Mouse (Mus musculus) spleen, postnatal 4 days (tissue): ENCODE results near the gene Sbpl.
A peak's percentile ranks its signal among the peaks of the same experiment; 100 is the strongest.

Source experiments
- DNase-seq, 2 experiments: peaks; one replicate each; pipeline ENCODE4 v3.0.0; 2022; ENCODE audit warnings: low spot score in 2 of 2

Sbpl gene

GRCm38 (mm10) chr17:23955174-23955573 is at the start of gene Sbpl:
Sbpl (minus strand) TSS chr17:23955274.
- no peak for DNase-seq

GRCm38 (mm10) chr17:24004071-24004665 is 49.1 kb upstream of the Sbpl start:
- no peak for DNase-seq

DNA sequence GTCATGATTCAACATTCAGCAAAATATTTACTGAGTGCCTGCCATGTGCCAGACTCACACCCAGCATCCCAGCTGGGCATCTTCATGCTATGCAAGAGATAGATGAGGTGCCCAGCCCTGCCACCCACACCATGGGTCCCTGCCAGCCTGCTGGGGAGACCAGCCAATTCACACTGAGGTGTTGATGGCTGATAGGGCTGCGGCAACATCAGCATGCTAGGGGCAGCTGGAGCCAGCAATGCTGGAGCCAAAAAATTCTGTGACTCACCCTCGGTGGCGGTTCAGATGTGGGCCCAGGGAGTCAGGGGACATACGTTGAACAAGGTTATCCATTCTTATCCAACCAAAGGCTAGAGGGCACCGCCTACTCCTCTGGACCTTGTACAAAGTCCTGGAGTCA is 45.3 kb upstream of the Sbpl start:
- no peak for DNase-seq

DNA sequence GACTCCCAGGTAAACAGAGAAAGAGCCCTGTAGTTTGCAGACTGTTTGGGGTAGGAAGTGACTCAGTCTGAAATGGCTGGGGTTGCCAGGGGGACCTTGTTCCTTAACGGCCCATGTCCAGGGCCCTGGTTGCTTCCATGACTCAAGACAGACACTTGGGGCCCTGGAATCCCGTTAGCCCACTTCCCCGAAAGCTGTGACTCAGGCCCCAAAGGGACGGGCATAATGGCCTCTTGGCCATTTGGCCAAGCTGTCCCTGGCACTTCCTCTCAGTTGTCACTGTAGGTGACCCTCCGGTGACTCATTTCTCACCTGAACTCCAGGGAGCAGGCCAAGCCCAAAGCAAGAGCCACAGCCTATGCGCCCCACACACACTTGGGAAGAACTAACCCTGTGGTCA is 43.3 kb upstream of the Sbpl start:
- no peak for DNase-seq

DNA sequence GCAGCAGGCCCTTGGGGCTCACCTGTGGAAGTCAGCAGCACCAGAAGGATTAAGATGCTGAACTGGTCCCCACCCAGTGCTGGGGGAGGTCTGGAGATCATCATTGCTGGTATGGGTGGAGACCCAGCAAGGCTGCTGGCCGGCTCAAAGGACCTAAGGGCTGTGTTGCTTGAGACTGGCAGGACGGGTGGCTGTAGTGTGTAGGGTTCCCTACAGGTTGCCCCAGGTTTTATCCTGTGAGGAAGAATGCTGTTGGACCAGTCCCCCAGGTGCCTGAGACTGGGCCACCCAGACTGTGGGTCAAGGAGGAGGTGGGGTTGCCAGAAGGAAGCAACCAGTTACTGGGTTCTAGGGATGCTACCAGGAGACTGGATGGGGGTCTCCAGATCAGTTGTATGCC is 42.8 kb upstream of the Sbpl start, which contains the start of gene Prss22:
TSS of gene Prss22 (minus strand) at position 200 of the 400 bp plus-strand sequence.
- no peak for DNase-seq

DNA sequence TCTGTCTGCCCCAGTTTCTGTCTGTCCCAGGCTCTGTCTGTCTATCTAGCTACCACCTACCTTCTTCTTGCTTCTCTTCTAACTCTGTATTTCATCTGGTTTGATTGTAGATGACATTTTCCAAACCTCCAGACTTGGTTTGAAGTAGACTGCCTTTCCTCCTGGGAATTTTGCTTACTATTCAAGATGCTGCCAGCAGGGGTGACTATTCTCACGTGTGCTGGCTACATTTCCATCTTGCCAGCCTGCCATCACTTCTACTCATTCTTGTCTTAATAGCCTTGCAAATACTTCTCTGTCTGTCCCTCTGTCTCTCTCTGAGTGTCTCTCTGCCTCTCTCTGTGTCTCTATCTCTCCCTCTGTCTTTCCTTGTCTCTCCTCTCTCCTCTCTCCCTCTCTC is 40.3 kb upstream of the Sbpl start:
- no peak for DNase-seq

GRCm38 (mm10) chr17:23994667-23995066 is 39.6 kb upstream of the Sbpl start:
- no peak for DNase-seq

DNA sequence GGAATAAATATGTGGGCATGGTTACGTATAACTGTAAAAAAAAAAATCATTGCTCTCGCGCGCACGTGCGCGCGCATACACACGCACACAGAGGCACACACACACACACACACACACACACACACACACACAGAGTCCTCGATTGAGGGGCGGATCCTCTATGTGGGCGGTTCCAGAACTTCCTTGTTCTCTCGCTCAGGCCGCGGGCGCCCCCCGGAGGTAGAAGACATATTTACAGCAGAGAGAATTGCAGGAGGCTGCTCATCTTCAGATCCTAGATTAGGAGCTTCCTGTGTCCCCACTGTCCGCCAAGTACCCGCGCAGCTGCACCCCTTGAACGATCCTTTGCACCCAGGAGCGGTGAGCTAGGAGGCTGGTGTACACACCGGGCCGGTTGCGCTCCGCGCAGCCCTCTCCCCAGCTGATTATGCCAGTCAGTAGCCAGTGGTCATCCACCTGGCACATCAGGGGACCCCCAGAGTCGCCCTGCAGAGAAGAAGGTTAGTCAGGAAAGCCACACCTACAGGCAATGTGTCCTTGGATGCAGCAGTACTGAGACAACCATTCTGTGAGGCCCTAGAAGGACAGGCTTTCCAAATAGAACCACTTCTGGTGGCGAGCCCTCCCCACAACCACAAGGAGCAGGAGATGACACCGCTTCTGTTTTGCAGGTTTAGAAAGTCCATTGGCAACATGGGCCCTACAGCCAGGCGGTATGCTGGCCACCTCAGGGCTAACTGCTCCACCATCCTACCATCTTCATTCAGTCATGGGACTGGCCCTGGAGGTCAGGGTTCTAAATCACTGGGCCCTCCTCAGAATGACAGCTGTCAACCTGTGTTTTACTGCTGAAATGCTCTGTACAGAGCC is 38.7 kb upstream of the Sbpl start:
- DNase-seq: peak; percentile 86 to 94

- no peak for DNase-seq
Measured at GRCm38 (mm10) chr17:23992789-23993553, 37.9 kb upstream of the Sbpl start.

DNA sequence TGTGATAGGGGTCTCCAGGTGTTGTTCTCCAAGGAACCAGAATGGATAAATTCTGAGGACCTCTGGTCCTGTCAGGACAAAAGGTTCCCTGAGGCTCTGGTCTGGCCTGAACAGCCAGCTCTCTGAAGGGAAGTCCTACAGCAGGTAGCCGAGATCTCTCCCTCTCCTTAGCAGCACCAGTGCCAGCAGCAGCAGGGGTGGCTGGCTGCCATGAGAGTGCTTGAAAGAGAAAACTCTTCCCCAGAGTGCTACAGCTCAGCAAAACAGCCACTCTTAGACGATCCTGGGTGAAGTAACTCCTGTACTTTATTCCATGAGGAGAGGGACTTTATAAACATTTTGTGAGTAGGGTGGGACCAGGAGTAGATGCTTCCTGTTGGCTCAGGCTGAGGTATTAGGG is 34.7 kb upstream of the Sbpl start:
- DNase-seq: no peak

- no peak for DNase-seq
Measured at GRCm38 (mm10) chr17:23984989-23985388, 29.9 kb upstream of the Sbpl start.

- no peak for DNase-seq
Measured at GRCm38 (mm10) chr17:23982912-23983311, 27.8 kb upstream of the Sbpl start.

GRCm38 (mm10) chr17:23980297-23980909 is 25.3 kb upstream of the Sbpl start, which contains the start of gene Prss30:
Prss30 (minus strand) TSS chr17:23980566.
- DNase-seq: no peak

GRCm38 (mm10) chr17:23979471-23979870 is 24.4 kb upstream of the Sbpl start:
- no peak for DNase-seq

DNA sequence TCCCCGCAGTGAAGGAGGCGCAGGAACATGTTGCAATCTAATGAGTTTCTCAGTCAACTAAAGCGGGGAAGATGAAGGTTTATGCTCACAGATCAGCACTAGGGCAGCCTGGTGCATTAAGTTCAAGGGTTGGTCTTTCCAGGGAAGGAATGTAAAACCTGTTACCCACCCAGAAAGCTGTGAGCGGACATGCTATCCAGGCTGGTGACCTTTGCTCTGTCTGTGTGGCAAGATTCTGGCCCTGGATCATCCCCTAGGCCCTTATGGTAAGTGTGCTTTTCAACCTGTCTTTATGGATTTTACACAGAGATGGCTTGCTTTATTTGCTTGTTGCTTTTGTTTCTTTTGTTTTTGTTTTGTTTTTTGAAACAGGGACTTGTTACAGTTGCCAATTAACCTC is 21.6 kb upstream of the Sbpl start:
- DNase-seq: no peak

- peak in 1 of 2 experiments; percentile 55 for DNase-seq
Measured at GRCm38 (mm10) chr17:23971315-23971714, 16.2 kb upstream of the Sbpl start.

- peak; percentile 70 to 89 for DNase-seq
Measured at GRCm38 (mm10) chr17:23969231-23969630, 14.2 kb upstream of the Sbpl start.

- DNase-seq: peak in 1 of 2 experiments; percentile 58
Measured at GRCm38 (mm10) chr17:23968780-23969179, 13.7 kb upstream of the Sbpl start.

GRCm38 (mm10) chr17:23966658-23967401 is 11.8 kb upstream of the Sbpl start:
- DNase-seq: peak in 1 of 2 experiments; percentile 56

GRCm38 (mm10) chr17:23965805-23966425 is 10.8 kb upstream of the Sbpl start:
- peak in 1 of 2 experiments; percentile 52 for DNase-seq
